Mouse (Mus musculus) lung, postnatal 0 days (tissue): Measurements from ENCODE around the gene Sez6.

ENCODE experiments used
- CTCF ChIP-seq: IDR thresholded peaks from 2 replicates; pipeline ENCODE4 v1.5.1; 2016; ENCODE audit warnings: antibody characterized with exemption, mild to moderate bottlenecking
- EP300 ChIP-seq: IDR thresholded peaks from 2 replicates; pipeline ENCODE4 v1.6.1; 2016; ENCODE audit warnings: antibody characterized with exemption, mild to moderate bottlenecking, control low read depth

DNA sequence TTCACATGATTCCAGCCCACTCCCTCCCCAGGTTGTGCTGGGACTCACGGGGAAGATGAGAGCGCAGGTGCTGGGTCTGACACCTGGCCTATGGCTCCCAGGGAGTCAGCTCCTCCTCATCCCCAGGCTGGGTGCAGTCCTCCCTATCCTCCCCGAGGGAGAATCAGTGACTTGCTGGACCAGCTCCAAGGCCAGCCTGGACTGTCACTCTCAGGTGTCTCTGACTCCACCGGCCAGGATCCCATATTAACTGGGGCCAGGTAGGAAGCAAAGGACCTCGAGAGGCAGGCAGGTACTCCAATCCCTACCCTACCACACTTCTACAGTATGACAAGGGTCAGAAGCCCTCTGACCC is 35.4 kb downstream of the Sez6 start:
- no peak for TF ChIP-seq CTCF
- TF ChIP-seq EP300, result no peak
